Comparison of ENCODE assay signal across 34 mouse cellular contexts in the genomic region with DNA sequence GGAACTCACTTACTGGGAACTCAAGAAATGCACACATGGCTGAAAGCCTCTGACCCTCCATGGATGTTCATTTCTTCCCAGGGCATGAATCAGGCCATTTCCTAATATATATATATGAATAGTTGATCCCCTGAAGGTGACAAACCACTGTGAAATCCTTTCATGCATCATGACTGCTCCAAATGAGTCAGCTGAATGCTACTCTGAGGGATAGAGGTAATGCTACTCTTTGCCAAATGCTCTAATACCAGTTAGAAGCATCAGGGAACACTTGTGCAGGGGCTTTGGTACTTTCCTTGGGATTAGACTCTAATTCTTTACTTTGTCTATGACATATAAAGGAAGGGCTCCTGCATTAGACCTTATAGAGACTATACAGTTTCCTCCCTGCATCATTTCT.
"Had no signal": no experiment of that assay in that cellular context is flagged by ENCODE, and none has a peak within 500 bp of the region (broad histone marks: within the 10 kb centered on the region; RNA-seq: fewer than 3 reads in every experiment).

No protein-coding gene starts in this region.

- H3K9ac ChIP-seq: heart, embryonic 12.5 days; heart, embryonic 13.5 days; heart, embryonic 15.5 days; hindbrain, embryonic 12.5 days; hindbrain, embryonic 13.5 days; hindbrain, embryonic 14.5 days; hindbrain, embryonic 15.5 days; intestine, embryonic 15.5 days; kidney, embryonic 15.5 days had no signal

- H3K27ac ChIP-seq: heart, embryonic 13.5 days; heart, embryonic 15.5 days; hindbrain, embryonic 10.5 days; hindbrain, embryonic 12.5 days; hindbrain, embryonic 13.5 days; hindbrain, embryonic 14.5 days; hindbrain, embryonic 15.5 days; hindbrain, postnatal 0 days; intestine, embryonic 15.5 days; kidney, embryonic 15.5 days; kidney, postnatal 0 days; layer of hippocampus, adult 2 months; left cerebral cortex, adult 2 months had no signal

- H3K4me1 ChIP-seq: heart, embryonic 12.5 days; heart, embryonic 13.5 days; heart, embryonic 15.5 days; hindbrain, embryonic 10.5 days; hindbrain, embryonic 12.5 days; hindbrain, embryonic 13.5 days; hindbrain, embryonic 15.5 days; intestine, embryonic 15.5 days; kidney, embryonic 15.5 days had no signal

- H3K4me2 ChIP-seq: heart, embryonic 12.5 days; heart, embryonic 13.5 days; heart, embryonic 15.5 days; hindbrain, embryonic 12.5 days; hindbrain, embryonic 13.5 days; hindbrain, embryonic 14.5 days; hindbrain, embryonic 15.5 days; intestine, embryonic 15.5 days; kidney, embryonic 15.5 days had no signal

- H3K4me3 ChIP-seq: heart, embryonic 12.5 days; heart, embryonic 13.5 days; heart, embryonic 15.5 days; hindbrain, embryonic 10.5 days; hindbrain, embryonic 12.5 days; hindbrain, embryonic 13.5 days; hindbrain, embryonic 15.5 days; intestine, embryonic 15.5 days; kidney, embryonic 15.5 days; layer of hippocampus, adult 2 months; left cerebral cortex, adult 2 months had no signal

- H3K9me3 ChIP-seq: heart, embryonic 12.5 days; heart, embryonic 13.5 days; heart, embryonic 15.5 days; hindbrain, embryonic 10.5 days; hindbrain, embryonic 12.5 days; hindbrain, embryonic 13.5 days; hindbrain, embryonic 15.5 days; intestine, embryonic 15.5 days; kidney, embryonic 15.5 days had no signal

- H3K27me3 ChIP-seq: heart, embryonic 12.5 days; heart, embryonic 13.5 days; heart, embryonic 15.5 days; hindbrain, embryonic 12.5 days; hindbrain, embryonic 13.5 days; hindbrain, embryonic 15.5 days; intestine, embryonic 15.5 days; kidney, embryonic 15.5 days had no signal

- ATAC-seq: hindbrain, embryonic 16.5 days; hindbrain, postnatal 0 days; inflammation-experienced regulatory T-cells, adult 6 months; intestine, embryonic 15.5 days; intestine, embryonic 16.5 days; intestine, postnatal 0 days had no signal

- DNase-seq: heart, postnatal 10 days; heart, postnatal 14 days; heart, postnatal 36 days; heart, postnatal 4 days; kidney, adult 11 months; kidney, adult 18-20 months; kidney, adult 2 months; kidney, adult 8-10 months; kidney, adult 9 months; kidney, postnatal 10 days; kidney, postnatal 14 days; kidney, postnatal 25 days; kidney, postnatal 36 days; kidney, postnatal 4 days; layer of hippocampus, adult 9-11 months; layer of hippocampus, postnatal 36 days had no signal

- H3K36me3 ChIP-seq: heart, embryonic 12.5 days; heart, embryonic 13.5 days; heart, embryonic 15.5 days; hindbrain, embryonic 10.5 days; hindbrain, embryonic 12.5 days; hindbrain, embryonic 13.5 days; hindbrain, embryonic 15.5 days; intestine, embryonic 15.5 days; kidney, embryonic 15.5 days had no signal
